Mouse (Mus musculus) heart, embryonic 16.5 days (tissue): ENCODE measurements around the gene Tbk1. TPM values are rescaled to one million over a fixed set of nuclear protein-coding genes. Genes with fewer than 3 reads are reported as not detected.

Experiments used
- ATAC-seq: fragments of 200-750 bp; cut with Nextera tagmentation; replicated peaks from 2 replicates; pipeline ENCODE4 v1.8.0; 2017; ENCODE audit warnings: moderate number of reproducible peaks; ENCODE audit not compliant: insufficient read depth, low FRiP score; ENCODE audit errors: extremely low read depth
- H3K27ac ChIP-seq: fragments of 300-500 bp; sonication (generic); 2 replicates; pipeline ENCODE4 v1.5.1; 2014; ENCODE audit warnings: mild to moderate bottlenecking, low read length, control low read depth, moderate library complexity
- H3K27me3 ChIP-seq: fragments of 300-500 bp; sonication (generic); 2 replicates; pipeline ENCODE4 v1.6.1; 2014; ENCODE audit warnings: low read length, mixed read lengths; ENCODE audit not compliant: control insufficient read depth, insufficient read depth
- H3K36me3 ChIP-seq: fragments of 300-500 bp; sonication (generic); 2 replicates; pipeline ENCODE4 v1.6.1; 2014; ENCODE audit not compliant: control insufficient read depth, insufficient read depth
- H3K4me1 ChIP-seq: fragments of 300-500 bp; sonication (generic); 2 replicates; pipeline ENCODE4 v1.6.1; 2014; ENCODE audit warnings: low read length, mixed read lengths; ENCODE audit not compliant: control insufficient read depth, insufficient read depth
- H3K4me2 ChIP-seq: fragments of 300-500 bp; sonication (generic); 2 replicates; pipeline ENCODE4 v1.6.1; 2014; ENCODE audit warnings: low read depth, mild to moderate bottlenecking, control low read depth, low read length
- H3K4me3 ChIP-seq: fragments of 300-500 bp; sonication (generic); 2 replicates; pipeline ENCODE4 v1.5.1; 2014; ENCODE audit warnings: mild to moderate bottlenecking, control low read depth, low read length
- H3K9ac ChIP-seq: fragments of 300-500 bp; sonication (generic); 2 replicates; pipeline ENCODE4 v1.6.1; 2014; ENCODE audit warnings: low read length, control low read depth
- H3K9me3 ChIP-seq: fragments of 300-500 bp; sonication (generic); replicated peaks from 2 replicates; pipeline ENCODE4 v1.6.1; 2016; ENCODE audit warnings: low read length; ENCODE audit not compliant: control insufficient read depth
- WGBS: fragments of 180-500 bp; shearing (Covaris S2); extraction: QIAGEN DNeasy Blood & Tissue Kit; methylation state at CpG from one replicate; pipeline ENCODE4 v1.1.7; 2014; 5-methylcytosine and 5-hydroxymethylcytosine counted together
- polyA plus RNA-seq: library from polyadenylated mRNA; unstranded; fragments of >200 nt; fragmentation: Nextera tagmentation; extraction: Ambion mirVana; gene quantifications from 2 replicates; pipeline ENCODE4 v1.2.1, GENCODE M21; 2015

Gene Tbk1
- polyA plus RNA-seq: 22.8 and 27.9 TPM in 2 replicates

DNA sequence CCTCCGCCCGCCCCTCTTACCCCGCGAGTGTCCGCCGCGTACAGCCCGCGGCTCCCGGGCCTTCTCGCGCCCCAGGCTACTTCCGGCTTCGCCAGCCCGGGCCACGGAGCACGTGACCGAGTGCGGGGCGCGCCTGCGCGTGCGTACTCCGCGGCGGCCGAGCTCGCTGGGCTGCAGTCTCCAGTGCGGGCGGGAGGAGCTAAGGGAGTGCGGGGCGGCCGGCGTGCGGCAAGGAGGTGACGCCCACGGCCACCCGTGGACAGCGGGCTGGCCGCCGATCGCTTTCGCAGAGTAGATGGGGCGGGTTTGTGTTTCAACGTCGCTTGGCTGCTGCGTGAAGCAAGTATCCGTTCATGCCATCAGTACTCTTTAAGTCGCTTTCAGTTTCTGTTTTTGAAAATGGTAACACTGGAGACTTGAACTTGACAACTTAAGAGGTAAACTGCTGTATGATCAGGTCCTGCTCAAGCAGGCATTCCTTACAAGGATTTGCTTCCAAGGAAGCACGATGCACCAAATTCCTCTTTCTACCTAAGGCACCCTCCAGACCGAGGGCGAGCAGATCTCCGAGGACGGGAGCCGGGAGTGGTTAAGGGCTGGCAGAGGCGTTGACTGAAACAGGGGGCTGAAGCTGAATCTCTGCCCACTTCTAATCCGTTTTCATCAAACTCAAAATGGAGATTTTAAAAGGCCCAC lies at the start of gene Tbk1:
Tbk1 (minus strand) TSS at position 113 of the 696 bp plus-strand sequence.
- ATAC-seq: peak; percentile 99
- H3K4me3 ChIP-seq: peak within 1 kb of the TSS; percentile 95
- no peaks in the 10 kb centered on the region for H3K27me3 ChIP-seq
- no peaks in the 10 kb centered on the region for H3K9me3 ChIP-seq
- WGBS: under 1% methylated on average over 57 of the region's 58 CpGs
- peaks cover 24% of the 10 kb centered on the region for H3K36me3 ChIP-seq
- H3K4me2 ChIP-seq: peak within 1 kb of the TSS; percentile 67
- peaks cover 8% of the 10 kb centered on the region for H3K4me1 ChIP-seq
- peak within 1 kb of the TSS; percentile 90 for H3K9ac ChIP-seq
- peak within 1 kb of the TSS; percentile 84 for H3K27ac ChIP-seq

DNA sequence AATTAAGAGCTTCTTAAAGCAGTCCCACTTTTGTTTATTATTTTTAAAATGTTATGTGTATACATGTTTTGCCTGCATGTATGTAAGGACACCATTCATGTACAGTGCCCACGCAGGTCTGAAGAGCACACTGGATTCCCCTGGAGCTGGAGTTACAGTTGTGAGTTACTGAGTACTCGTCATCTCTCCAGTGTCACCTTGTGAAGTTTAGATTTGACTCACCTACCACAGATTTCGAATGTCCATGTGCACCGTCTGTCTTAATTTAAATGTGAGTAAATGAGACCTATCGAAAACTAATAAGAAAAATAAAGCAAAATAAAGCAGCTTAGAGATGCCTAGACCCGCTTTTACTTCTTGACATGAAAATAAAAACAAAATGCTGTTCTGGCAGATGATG lies 49.7 kb upstream of the Tbk1 start:
- Histone ChIP-seq H3K9ac (no peak overlapping the region), H3K36me3 (no peaks in the 10 kb centered on the region), H3K27me3 (peaks cover 5% of the 10 kb centered on the region), H3K4me1 (peaks cover 5% of the 10 kb centered on the region), H3K9me3 (no peaks in the 10 kb centered on the region), H3K4me3 (no peak overlapping the region), H3K27ac (no peak overlapping the region), H3K4me2 (no peak overlapping the region)
- ATAC-seq: no peak
- WGBS: 73% methylated on average over 6 of the region's 6 CpGs

DNA sequence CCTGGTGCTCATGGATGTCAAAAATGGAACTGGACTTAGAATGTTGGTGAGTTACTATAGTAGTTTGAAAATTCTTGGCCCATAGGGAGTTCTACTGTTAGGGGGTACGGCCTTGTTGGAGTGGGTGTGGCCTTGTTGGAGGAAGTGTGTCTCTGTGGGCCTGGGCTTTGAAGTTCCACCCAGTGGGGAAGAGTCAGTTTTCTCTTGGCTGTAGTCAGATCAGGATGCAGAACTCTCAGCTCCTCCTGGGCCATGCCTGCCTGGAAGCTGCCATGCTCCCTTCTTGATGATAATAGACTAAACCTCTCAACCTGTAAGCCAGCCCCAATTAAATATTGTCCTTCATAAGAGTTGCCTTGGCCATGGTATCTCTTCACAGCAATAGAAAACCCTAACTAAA lies 47.6 kb upstream of the Tbk1 start:
- no peaks in the 10 kb centered on the region for H3K4me1 ChIP-seq
- H3K27ac ChIP-seq: no peak overlapping the region
- H3K9ac ChIP-seq: no peak overlapping the region
- no peaks in the 10 kb centered on the region for H3K36me3 ChIP-seq
- no peak for ATAC-seq
- H3K27me3 ChIP-seq: no peaks in the 10 kb centered on the region
- WGBS: 47% methylated on average over 1 of the region's 1 CpGs
- no peak overlapping the region for H3K4me3 ChIP-seq
- no peaks in the 10 kb centered on the region for H3K9me3 ChIP-seq
- no peak overlapping the region for H3K4me2 ChIP-seq

DNA sequence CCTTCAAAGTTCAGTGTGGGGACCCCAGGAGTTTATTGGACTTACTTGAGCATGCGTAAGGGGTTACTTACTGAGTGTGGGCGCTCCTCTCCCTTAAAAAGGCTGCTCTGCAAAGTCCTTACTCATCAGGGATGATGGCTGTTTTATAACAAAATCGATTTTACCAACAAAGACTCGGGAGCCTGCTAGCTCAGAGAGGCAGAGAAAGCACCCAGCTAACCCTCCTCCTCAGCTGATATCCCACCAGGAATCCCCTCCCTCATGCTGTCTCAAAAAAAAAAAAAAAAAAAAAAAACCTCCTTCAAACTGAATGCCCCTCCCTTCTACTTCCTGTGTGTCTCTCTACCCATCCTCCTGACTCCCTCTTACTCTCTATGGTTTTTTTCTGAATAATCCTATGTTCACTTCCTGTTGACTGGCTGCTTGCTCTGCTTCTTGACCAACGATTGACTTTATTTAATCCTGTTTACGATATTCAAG lies 42.0 kb upstream of the Tbk1 start:
- Histone ChIP-seq H3K4me2 (no peak overlapping the region), H3K9ac (no peak overlapping the region), H3K27me3 (no peaks in the 10 kb centered on the region), H3K36me3 (no peaks in the 10 kb centered on the region), H3K4me1 (peaks cover 18% of the 10 kb centered on the region), H3K4me3 (no peak overlapping the region), H3K27ac (no peak overlapping the region), H3K9me3 (no peaks in the 10 kb centered on the region)
- 85% methylated on average over 6 of the region's 6 CpGs for WGBS
- no peak for ATAC-seq

DNA sequence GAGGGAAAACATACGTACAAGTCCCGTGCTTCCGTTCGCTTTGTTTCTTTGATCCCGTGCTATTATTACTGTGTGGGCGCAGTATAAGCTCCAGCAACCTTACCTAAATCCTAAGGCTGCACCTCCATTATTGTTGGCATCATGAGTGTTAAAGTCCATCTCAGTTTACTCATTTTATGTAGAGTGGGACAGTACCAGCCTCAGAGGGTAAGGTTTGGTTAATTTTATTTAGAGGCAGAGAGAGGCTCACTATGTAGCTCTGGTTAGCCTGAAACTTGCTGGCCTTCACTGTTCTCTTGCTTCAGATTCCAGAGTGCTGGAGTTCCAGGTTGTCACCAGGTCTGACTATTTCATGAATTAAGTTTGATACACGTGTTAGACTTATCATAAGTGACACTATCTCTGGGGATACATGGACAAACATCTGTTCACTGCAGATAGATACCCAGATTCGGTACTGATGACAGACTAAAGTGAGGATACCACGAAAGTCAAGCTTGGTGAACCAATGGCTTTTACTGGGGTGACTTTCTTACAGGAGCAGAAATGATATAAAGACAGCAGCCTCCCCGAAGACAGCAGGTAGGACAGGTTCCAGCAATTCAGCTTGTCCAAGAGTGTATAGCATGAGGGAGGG lies 40.7 kb upstream of the Tbk1 start:
- Histone ChIP-seq H3K4me1 (peaks cover 18% of the 10 kb centered on the region), H3K9ac (no peak overlapping the region), H3K27me3 (no peaks in the 10 kb centered on the region), H3K36me3 (peaks cover 2% of the 10 kb centered on the region; the same call in 1 of the 2 replicates), H3K27ac (no peak overlapping the region; the same call in 1 of the 2 replicates), H3K9me3 (no peaks in the 10 kb centered on the region), H3K4me2 (peak overlapping the region; percentile 69), H3K4me3 (no peak overlapping the region)
- WGBS: 77% methylated on average over 10 of the region's 10 CpGs
- no peak for ATAC-seq

DNA sequence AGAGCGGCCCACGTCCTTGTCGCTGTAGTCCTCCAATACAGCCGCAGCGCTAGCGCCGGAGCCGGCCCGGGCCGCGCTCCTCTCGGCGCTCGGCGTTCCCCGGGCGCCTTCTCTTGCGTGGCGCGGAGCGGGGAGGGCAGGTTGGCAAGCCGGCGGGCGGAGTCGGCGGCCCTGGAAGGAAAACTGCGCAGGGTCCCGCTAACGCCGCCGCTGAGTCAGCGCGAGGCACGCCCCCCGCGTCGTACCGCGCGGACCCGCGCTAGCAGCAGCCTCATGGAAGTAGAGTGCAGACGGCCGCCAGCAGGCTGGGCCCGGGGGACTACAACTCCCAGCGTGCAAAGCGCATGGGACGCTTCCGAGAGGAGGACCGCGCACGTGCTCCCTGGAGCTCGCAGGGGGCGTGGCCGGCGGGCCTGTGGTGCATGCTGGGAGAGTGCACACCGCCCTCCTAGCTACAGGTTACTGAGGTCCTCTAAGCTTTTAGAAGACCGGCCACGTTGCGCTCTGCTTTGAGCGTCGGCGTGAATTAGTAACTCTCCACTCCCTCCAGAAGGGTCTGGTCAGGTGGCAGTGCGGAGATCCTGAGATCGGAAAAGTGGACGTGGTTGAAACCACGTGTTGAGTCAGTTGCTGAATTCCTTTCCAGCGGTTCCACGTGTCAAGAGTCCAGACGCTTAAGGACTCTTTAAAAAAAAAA lies 39.7 kb upstream of the Tbk1 start, which contains the start of gene Xpot:
Xpot (minus strand) TSS at position 147 of the 697 bp plus-strand sequence.
- H3K9ac ChIP-seq: peak within 1 kb of the TSS; percentile 97
- H3K27me3 ChIP-seq: no peaks in the 10 kb centered on the region
- H3K27ac ChIP-seq: peak within 1 kb of the TSS; percentile 98
- H3K4me3 ChIP-seq: peak within 1 kb of the TSS; percentile 97
- H3K4me2 ChIP-seq: peak within 1 kb of the TSS; percentile 90
- under 1% methylated on average over 70 of the region's 70 CpGs for WGBS
- peak; percentile 99 for ATAC-seq
- H3K9me3 ChIP-seq: no peaks in the 10 kb centered on the region
- peaks cover 8% of the 10 kb centered on the region; the same call in 1 of the 2 replicates for H3K36me3 ChIP-seq
- H3K4me1 ChIP-seq: peaks cover 18% of the 10 kb centered on the region

DNA sequence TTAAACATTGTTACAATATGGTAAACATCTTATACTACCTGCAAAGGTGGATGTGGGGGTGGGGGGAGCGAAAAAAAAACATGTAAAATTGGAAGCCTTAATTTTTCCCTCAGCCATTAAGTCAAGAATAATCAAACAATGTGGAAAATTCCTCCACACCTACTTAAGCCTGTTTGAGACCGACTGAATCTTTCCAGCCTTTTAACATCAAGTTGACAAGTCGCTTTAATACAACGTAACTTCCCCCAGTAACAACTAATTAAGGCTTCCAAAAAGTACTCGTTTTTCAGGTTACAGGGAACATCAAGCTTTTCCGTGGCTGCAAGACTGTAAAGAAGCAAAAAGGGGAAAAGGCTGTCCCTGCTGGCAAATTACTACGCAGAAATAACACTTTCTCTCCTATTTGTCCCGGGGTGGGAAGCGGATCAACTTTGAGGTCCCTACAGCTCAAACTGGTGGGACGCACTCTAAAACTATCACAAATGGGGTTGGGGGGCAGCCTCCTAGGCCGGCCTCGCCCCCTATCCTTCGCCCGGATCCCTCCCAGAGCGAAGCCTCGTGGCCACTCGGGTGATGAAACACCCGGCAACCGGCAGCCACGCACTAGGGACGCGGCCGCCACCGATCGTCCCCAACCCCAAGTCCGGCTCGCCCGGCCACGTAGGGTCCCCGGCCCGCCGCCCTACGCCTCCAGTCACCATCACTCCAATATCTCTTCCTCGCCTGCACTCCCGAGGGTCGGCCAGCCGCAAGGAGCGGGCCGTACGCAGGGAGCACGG lies 39.0 kb upstream of the Tbk1 start:
- WGBS: under 1% methylated on average over 41 of the region's 41 CpGs
- peaks cover 18% of the 10 kb centered on the region for H3K4me1 ChIP-seq
- H3K27ac ChIP-seq: peak overlapping the region; percentile 98
- H3K9ac ChIP-seq: peak overlapping the region; percentile 97
- no peaks in the 10 kb centered on the region for H3K27me3 ChIP-seq
- peaks cover 10% of the 10 kb centered on the region; the same call in 1 of the 2 replicates for H3K36me3 ChIP-seq
- peak overlapping the region; percentile 97 for H3K4me3 ChIP-seq
- ATAC-seq: peak; percentile 38
- H3K9me3 ChIP-seq: no peaks in the 10 kb centered on the region
- peak overlapping the region; percentile 90 for H3K4me2 ChIP-seq

DNA sequence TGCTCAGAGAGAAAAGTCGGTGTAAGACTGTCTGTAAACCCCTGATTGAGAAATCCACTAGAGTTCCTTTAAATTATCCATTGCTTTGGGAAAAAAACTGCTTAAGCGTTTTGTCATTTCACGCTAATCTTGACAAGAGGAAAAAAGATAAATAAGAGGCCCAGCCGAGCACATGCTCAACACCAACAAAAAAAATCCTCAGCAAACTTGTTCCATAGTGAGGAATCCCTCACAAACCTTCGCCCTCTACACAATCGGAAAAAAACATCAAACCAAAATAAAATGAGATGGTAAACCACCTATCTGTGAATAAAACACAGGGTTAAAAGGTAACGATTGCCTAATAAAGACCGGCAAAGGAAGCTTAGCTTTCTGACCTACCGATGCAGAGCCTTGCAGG lies 38.4 kb upstream of the Tbk1 start:
- Histone ChIP-seq H3K27me3 (no peaks in the 10 kb centered on the region), H3K4me3 (peak overlapping the region; percentile 97), H3K9me3 (no peaks in the 10 kb centered on the region), H3K9ac (peak overlapping the region; percentile 97), H3K4me1 (peaks cover 18% of the 10 kb centered on the region), H3K27ac (peak overlapping the region; percentile 98), H3K36me3 (peaks cover 14% of the 10 kb centered on the region), H3K4me2 (peak overlapping the region; percentile 90)
- no peak for ATAC-seq
- WGBS: 13% methylated on average over 9 of the region's 9 CpGs
